Mouse (Mus musculus): ENCODE results near the gene Gdap2. TPM values are rescaled to one million over a fixed set of nuclear protein-coding genes. Genes with fewer than 3 reads are reported as not detected.

Gene Gdap2
- polyA plus RNA-seq, 1 experiment from 2014 or later: 47.9 TPM

- Histone ChIP-seq H3K9me3 (ENCODE audit: control insufficient read depth, low read length) (no peaks in the 10 kb centered on the region), H3K27ac (ENCODE audit: low read depth, low read length) (no peak overlapping the region), H3K4me1 (ENCODE audit: control insufficient read depth, insufficient read depth, low read length) (no peaks in the 10 kb centered on the region), H3K4me2 (ENCODE audit: low read depth) (no peak overlapping the region), H3K4me3 (ENCODE audit: low read depth, low read length) (no peak overlapping the region), H3K27me3 (ENCODE audit: control insufficient read depth, insufficient read depth, low read length) (no peaks in the 10 kb centered on the region), H3K9ac (ENCODE audit: low read length) (no peak overlapping the region), H3K36me3 (ENCODE audit: control insufficient read depth, insufficient read depth, low read length) (no peaks in the 10 kb centered on the region)
- no peak for DNase-seq (ENCODE audit: low spot score)
- WGBS: 67% methylated on average over 1 of the region's 1 CpGs
- no peak for ATAC-seq (ENCODE audit: insufficient read depth, low FRiP score, low TSS enrichment)
Observed at GRCm38 (mm10) chr3:100227509-100227908, 65.3 kb downstream of the Gdap2 start.

DNA sequence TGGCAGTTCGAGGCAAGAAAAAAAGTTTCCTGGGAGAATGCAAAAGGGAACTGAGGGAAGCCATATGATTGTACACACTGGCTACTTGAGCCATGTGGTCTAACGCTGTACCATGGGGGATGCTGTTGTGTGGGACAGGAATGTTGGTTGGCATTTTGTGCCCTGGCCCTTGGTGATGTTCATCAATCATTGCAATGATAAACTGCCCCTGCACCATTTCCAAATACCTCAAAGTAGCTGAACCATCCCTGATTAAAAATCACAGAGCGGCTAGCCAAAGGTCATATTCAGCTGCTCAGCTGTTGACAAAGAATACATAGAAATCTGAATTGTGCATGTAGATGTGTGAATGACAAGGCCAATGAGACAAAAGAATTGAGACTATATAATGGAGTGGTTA lies 66.8 kb downstream of the Gdap2 start:
- WGBS: 88% methylated on average over 3 of the region's 3 CpGs
- Histone ChIP-seq H3K9ac (ENCODE audit: low read length) (no peak overlapping the region), H3K27me3 (ENCODE audit: control insufficient read depth, insufficient read depth, low read length) (no peaks in the 10 kb centered on the region), H3K4me3 (ENCODE audit: low read depth, low read length) (no peak overlapping the region), H3K4me1 (ENCODE audit: control insufficient read depth, insufficient read depth, low read length) (no peaks in the 10 kb centered on the region), H3K27ac (ENCODE audit: low read depth, low read length) (no peak overlapping the region), H3K4me2 (ENCODE audit: low read depth) (no peak overlapping the region), H3K9me3 (ENCODE audit: control insufficient read depth, low read length) (no peaks in the 10 kb centered on the region), H3K36me3 (ENCODE audit: control insufficient read depth, insufficient read depth, low read length) (no peaks in the 10 kb centered on the region)
- ATAC-seq (ENCODE audit: insufficient read depth, low FRiP score, low TSS enrichment) (no peak), DNase-seq (ENCODE audit: low spot score) (no peak)

DNA sequence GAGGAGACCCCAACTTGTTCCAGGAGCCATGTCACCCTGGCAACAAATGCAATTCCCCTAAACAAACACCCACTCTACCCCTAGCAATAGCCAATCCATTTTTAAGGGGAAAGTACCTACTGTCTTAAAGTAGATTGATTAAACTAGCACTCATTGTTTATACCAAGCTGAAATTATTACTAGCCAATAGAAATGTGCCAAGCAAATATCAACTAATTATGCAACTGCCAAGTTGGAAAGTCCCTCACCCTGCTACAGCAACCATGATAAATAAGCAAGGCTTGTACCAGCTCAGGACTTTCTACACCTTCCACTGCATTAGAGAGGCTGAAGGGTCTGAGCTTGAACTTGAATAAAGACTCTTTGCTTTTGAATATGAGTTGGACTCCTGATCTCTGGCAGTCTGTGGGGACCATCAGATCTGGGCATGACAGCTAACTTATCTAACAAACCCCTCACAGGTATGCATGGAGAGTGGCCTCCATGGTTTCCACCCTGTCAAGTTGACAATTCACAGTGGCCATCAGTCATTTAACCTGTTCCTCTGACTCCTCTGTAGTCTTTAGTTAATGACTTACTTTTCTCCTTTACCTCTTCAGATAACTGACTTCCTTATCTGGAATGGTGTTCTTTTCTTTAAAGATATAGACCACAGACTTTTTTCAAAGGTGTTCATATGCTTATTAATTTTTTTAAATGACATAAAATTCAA lies 74.7 kb downstream of the Gdap2 start:
- Histone ChIP-seq H3K4me2 (ENCODE audit: low read depth) (no peak overlapping the region), H3K9me3 (ENCODE audit: control insufficient read depth, low read length) (no peaks in the 10 kb centered on the region), H3K9ac (ENCODE audit: low read length) (no peak overlapping the region), H3K27me3 (ENCODE audit: control insufficient read depth, insufficient read depth, low read length) (no peaks in the 10 kb centered on the region), H3K36me3 (ENCODE audit: control insufficient read depth, insufficient read depth, low read length) (no peaks in the 10 kb centered on the region), H3K27ac (ENCODE audit: low read depth, low read length) (no peak overlapping the region), H3K4me3 (ENCODE audit: low read depth, low read length) (no peak overlapping the region), H3K4me1 (ENCODE audit: control insufficient read depth, insufficient read depth, low read length) (no peaks in the 10 kb centered on the region)
- no peak for DNase-seq (ENCODE audit: low spot score)
- ATAC-seq (ENCODE audit: insufficient read depth, low FRiP score, low TSS enrichment): no peak

- no peaks in the 10 kb centered on the region for H3K36me3 ChIP-seq (ENCODE audit: control insufficient read depth, insufficient read depth, low read length)
- H3K4me3 ChIP-seq (ENCODE audit: low read depth, low read length): no peak overlapping the region
- no peak overlapping the region for H3K9ac ChIP-seq (ENCODE audit: low read length)
- ATAC-seq (ENCODE audit: insufficient read depth, low FRiP score, low TSS enrichment): no peak
- H3K27ac ChIP-seq (ENCODE audit: low read depth, low read length): no peak overlapping the region
- 90% methylated on average over 4 of the region's 4 CpGs for WGBS
- no peak for DNase-seq (ENCODE audit: low spot score)
- H3K4me1 ChIP-seq (ENCODE audit: control insufficient read depth, insufficient read depth, low read length): no peaks in the 10 kb centered on the region
- no peak overlapping the region for H3K4me2 ChIP-seq (ENCODE audit: low read depth)
- H3K9me3 ChIP-seq (ENCODE audit: control insufficient read depth, low read length): no peaks in the 10 kb centered on the region
- H3K27me3 ChIP-seq (ENCODE audit: control insufficient read depth, insufficient read depth, low read length): no peaks in the 10 kb centered on the region
Observed at GRCm38 (mm10) chr3:100242230-100242629, 80.0 kb downstream of the Gdap2 start.

- WGBS: 55% methylated on average over 4 of the region's 4 CpGs
- no peak for ATAC-seq (ENCODE audit: insufficient read depth, low FRiP score, low TSS enrichment)
- no peak overlapping the region for H3K9ac ChIP-seq (ENCODE audit: low read length)
Observed at GRCm38 (mm10) chr3:100246286-100246825, 84.2 kb downstream of the Gdap2 start.

More at GRCm38 (mm10) chr3:100246286-100246825, 84.2 kb downstream of the Gdap2 start:
- no peaks in the 10 kb centered on the region for H3K27me3 ChIP-seq (ENCODE audit: control insufficient read depth, insufficient read depth, low read length)
- DNase-seq (ENCODE audit: low spot score): no peak
- H3K4me3 ChIP-seq (ENCODE audit: low read depth, low read length): no peak overlapping the region
- H3K4me1 ChIP-seq (ENCODE audit: control insufficient read depth, insufficient read depth, low read length): no peaks in the 10 kb centered on the region
- H3K36me3 ChIP-seq (ENCODE audit: control insufficient read depth, insufficient read depth, low read length): no peaks in the 10 kb centered on the region
- H3K4me2 ChIP-seq (ENCODE audit: low read depth): no peak overlapping the region
- H3K9me3 ChIP-seq (ENCODE audit: control insufficient read depth, low read length): no peaks in the 10 kb centered on the region
- H3K27ac ChIP-seq (ENCODE audit: low read depth, low read length): no peak overlapping the region

Other genes starting within 250 kb of the Gdap2 start
- 57.5 and 60.4 TPM in 2 replicates for gene Wdr3, start within 50 bp of the Gdap2 start, polyA plus RNA-seq (2014; fragmentation: Nextera tagmentation; extraction: Ambion mirVana)

All from neural tube, embryonic 11.5 days (tissue).